Mouse (Mus musculus) ES-Bruce4 (cell line): Measurements from ENCODE around the gene Ypel2. TPM values are rescaled to one million over a fixed set of nuclear protein-coding genes. Genes with fewer than 3 reads are reported as not detected.

Experiments used
- H3K27ac ChIP-seq: 2 replicates; pipeline ENCODE4 v1.5.1; 2012; ENCODE audit warnings: low read length, inconsistent platforms; ENCODE audit not compliant: insufficient read depth
- H3K27me3 ChIP-seq: 2 replicates; pipeline ENCODE4 v1.6.1; 2012; ENCODE audit warnings: mild to moderate bottlenecking, low read length, inconsistent platforms; ENCODE audit not compliant: control insufficient read depth, poor library complexity, insufficient read depth, severe bottlenecking
- H3K36me3 ChIP-seq: 2 replicates; pipeline ENCODE4 v1.6.1; 2012; ENCODE audit warnings: inconsistent platforms, mild to moderate bottlenecking, low read length, moderate library complexity; ENCODE audit not compliant: control insufficient read depth, poor library complexity, insufficient read depth, severe bottlenecking
- H3K4me1 ChIP-seq: one replicate; pipeline ENCODE4 v1.8.1; 2011; ENCODE audit warnings: low read length; ENCODE audit not compliant: control insufficient read depth, insufficient read depth
- H3K4me3 ChIP-seq: 2 replicates; pipeline ENCODE4 v1.5.1; 2011; ENCODE audit warnings: low read depth, mild to moderate bottlenecking, low read length
- H3K9ac ChIP-seq: 2 replicates; pipeline ENCODE4 v1.6.1; 2012; ENCODE audit warnings: low read depth, mild to moderate bottlenecking, inconsistent platforms; ENCODE audit not compliant: poor library complexity, severe bottlenecking
- H3K9me3 ChIP-seq: replicated peaks from 2 replicates; pipeline ENCODE4 v1.6.1; 2012; ENCODE audit warnings: mild to moderate bottlenecking, low read length, inconsistent platforms; ENCODE audit not compliant: control insufficient read depth, poor library complexity, insufficient read depth, severe bottlenecking
- CTCF ChIP-seq: IDR thresholded peaks from one replicate; pipeline ENCODE4 v1.8.1; 2011; ENCODE audit warnings: low read depth, low read length
- EP300 ChIP-seq: IDR thresholded peaks from 2 replicates; pipeline ENCODE4 v1.6.1; 2011; ENCODE audit warnings: low read depth, low read length; ENCODE audit not compliant: insufficient read depth
- POLR2A ChIP-seq: IDR thresholded peaks from one replicate; pipeline ENCODE4 v1.8.1; 2011; ENCODE audit warnings: low read length; ENCODE audit not compliant: insufficient read depth
- polyA plus RNA-seq: library from polyadenylated mRNA; stranded (reverse); fragments of >200 nt; gene quantifications from 2 replicates; pipeline ENCODE4 v1.2.4, GENCODE M21; 2011; ENCODE audit warnings: low read depth; ENCODE audit not compliant: missing spikeins, insufficient read depth, insufficient read length

Gene Ypel2
- polyA plus RNA-seq, 1 experiment: 6.9 TPM

DNA sequence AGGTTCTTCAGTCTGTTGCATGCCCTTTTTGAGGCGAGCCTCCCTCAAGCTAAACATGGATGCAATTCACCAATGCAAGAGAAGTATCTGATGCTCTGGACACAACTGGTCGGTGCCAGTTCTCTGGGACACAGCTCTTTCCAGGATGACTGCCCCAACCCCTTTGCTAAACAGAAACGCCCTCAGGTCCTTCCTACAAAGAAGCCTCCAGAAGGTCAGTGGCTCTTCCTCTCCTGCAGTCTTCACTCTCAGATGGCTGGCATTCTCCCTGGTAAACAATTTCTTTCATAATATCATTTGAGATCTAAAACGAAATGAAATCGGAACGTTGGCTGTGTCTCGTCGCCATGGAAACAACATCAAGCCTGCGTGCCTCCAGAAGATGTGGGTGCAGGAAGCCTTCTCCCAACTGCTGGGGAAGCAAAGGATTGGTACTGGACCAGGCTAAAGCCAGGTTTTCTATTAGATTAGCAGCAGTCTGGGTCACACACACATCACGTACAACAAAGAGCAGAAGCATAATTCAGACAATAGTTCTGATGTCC is 62.8 kb downstream of the Ypel2 start:
- Histone ChIP-seq H3K4me1 (no peaks in the 10 kb centered on the region), H3K9me3 (no peaks in the 10 kb centered on the region), H3K4me3 (no peak overlapping the region), H3K36me3 (no peaks in the 10 kb centered on the region), H3K9ac (no peak overlapping the region), H3K27ac (no peak overlapping the region), H3K27me3 (no peaks in the 10 kb centered on the region)
- TF ChIP-seq EP300 (no peak), POLR2A (no peak), CTCF (no peak)

DNA sequence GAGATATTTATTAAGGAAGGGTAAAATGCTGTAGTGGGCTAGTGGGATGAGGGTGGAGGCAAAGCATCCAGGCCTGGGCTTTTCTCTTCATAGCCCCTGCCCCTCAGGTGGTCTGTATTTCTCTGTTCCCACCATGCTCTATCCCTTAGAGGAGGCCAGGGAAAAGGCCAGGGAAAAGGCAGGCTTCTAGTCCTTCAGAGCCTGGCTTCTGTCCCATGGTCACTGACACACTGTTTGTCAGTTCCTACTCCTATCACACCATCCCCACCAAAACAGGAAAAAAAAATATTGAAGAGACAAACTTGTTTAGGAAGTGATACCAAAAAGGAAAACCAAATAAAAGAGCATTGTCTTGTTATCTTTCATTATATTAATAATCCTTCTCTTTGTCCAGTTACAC is 63.5 kb downstream of the Ypel2 start:
- no peak for TF ChIP-seq CTCF
- TF ChIP-seq POLR2A: no peak
- no peak for TF ChIP-seq EP300
- Histone ChIP-seq H3K27ac (no peak overlapping the region), H3K9ac (no peak overlapping the region)

DNA sequence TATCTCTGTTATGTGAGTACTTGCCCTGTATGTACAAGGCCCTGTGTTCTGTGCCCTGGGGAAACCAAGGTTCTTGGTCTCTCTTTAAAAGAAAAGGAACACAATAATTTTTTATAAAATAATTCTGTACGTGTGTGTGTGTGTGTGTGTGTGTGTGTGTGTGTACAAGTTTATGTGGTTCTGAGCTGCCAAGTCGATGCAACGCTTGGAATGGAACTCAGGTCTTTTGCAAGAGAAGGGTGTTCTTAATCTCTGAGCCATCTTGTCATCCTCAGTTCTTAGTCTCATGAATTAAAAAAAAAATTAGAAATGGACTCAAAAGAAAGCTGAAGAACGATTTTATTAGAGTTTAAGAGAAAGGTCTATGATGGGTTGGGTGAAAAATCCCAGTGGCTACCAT is 64.0 kb downstream of the Ypel2 start:
- no peak overlapping the region for H3K4me3 ChIP-seq
- H3K9me3 ChIP-seq: no peaks in the 10 kb centered on the region
- no peak overlapping the region for H3K9ac ChIP-seq
- no peak overlapping the region for H3K27ac ChIP-seq
- TF ChIP-seq CTCF (no peak), POLR2A (no peak), EP300 (no peak)
- H3K27me3 ChIP-seq: no peaks in the 10 kb centered on the region
- H3K36me3 ChIP-seq: no peaks in the 10 kb centered on the region
- no peaks in the 10 kb centered on the region for H3K4me1 ChIP-seq

More for the DNA sequence above, 63.5 kb downstream of the Ypel2 start:
- Histone ChIP-seq H3K27me3 (no peaks in the 10 kb centered on the region), H3K36me3 (no peaks in the 10 kb centered on the region), H3K4me3 (no peak overlapping the region), H3K9me3 (no peaks in the 10 kb centered on the region), H3K4me1 (no peaks in the 10 kb centered on the region)

DNA sequence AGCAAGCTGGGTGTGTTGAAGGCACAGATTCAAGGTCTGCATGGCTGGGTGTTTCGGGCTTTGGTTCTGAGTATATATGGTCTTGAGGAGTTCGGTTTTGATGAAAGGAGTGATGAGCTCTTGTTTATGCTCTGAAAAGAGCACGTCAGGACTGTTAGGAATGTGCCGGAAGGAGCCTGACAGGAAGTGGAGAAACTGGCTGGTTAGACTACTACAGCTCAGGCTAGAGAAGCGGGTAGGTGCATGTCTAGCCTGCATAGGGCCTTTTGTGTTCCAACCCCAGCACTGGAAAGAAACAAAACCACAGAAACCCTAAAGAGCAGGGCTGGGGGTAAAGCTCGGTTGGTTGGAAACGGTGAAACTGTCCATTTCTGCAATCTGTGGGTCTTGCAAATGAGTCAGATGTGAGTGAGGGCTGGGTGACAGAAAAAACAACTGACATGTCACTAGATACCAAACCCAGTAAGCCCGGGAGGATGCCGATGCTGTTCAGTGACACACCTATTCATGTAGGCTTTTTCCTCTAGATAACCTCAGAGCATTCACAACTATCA is 68.3 kb downstream of the Ypel2 start:
- Histone ChIP-seq H3K4me1 (peaks cover 6% of the 10 kb centered on the region), H3K27me3 (no peaks in the 10 kb centered on the region), H3K36me3 (no peaks in the 10 kb centered on the region), H3K27ac (no peak overlapping the region), H3K4me3 (no peak overlapping the region), H3K9me3 (no peaks in the 10 kb centered on the region), H3K9ac (no peak overlapping the region)
- TF ChIP-seq POLR2A (no peak), EP300 (no peak), CTCF (no peak)

DNA sequence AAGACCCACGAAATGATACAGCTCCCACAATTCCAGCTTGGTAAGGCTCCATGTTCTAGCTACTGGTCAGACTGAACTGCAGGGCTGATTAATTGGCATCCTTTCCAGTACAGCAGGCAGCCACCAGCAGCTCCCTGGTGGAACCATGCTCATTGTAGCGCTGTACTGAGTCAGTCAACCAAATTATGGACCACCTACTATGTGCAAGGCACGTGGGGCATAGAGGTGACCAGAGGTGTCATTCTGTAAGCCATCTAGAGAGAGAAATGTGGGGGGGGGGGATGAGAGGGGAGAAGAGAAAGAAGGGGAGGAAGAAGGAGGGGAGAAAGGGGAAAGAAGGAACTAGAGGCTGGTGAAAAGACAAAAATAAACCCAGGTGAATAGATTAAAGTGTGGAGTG is 68.9 kb downstream of the Ypel2 start:
- no peak overlapping the region for H3K27ac ChIP-seq

DNA sequence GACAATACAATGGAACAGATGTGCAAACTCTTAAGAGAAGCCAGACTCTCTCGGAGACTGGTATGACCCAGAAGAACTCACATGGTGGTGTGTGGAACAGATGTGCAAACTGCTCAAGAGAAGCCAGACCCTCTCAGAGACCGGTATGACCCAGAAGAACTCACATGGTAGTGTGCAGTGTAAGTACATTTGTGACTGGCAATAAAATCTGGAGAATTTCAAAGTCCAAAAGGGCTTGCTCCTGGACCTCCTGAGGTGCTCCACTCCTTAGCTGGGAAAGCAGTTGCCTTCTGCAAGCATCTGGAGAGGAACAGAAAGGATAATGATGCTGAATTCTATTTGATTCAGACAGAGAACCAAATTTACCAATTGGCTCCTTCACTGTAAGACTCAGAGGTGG is 69.9 kb downstream of the Ypel2 start:
- Histone ChIP-seq H3K27me3 (no peaks in the 10 kb centered on the region), H3K9me3 (no peaks in the 10 kb centered on the region), H3K4me1 (peaks cover 8% of the 10 kb centered on the region), H3K36me3 (no peaks in the 10 kb centered on the region), H3K9ac (no peak overlapping the region), H3K27ac (no peak overlapping the region), H3K4me3 (no peak overlapping the region)
- TF ChIP-seq CTCF (no peak), POLR2A (no peak), EP300 (no peak)

More for the DNA sequence above, 68.9 kb downstream of the Ypel2 start:
- no peaks in the 10 kb centered on the region for H3K9me3 ChIP-seq
- H3K9ac ChIP-seq: no peak overlapping the region
- TF ChIP-seq POLR2A (no peak), EP300 (no peak), CTCF (no peak)
- H3K4me1 ChIP-seq: peaks cover 8% of the 10 kb centered on the region
- no peak overlapping the region for H3K4me3 ChIP-seq
- H3K36me3 ChIP-seq: no peaks in the 10 kb centered on the region
- no peaks in the 10 kb centered on the region for H3K27me3 ChIP-seq
